Mouse (Mus musculus) v-Abl transformed pro-B cells (cell line): ENCODE results near the gene Nexmif.

Experiments used
- in situ Hi-C, 2 experiments: fragments of 400-800 bp; cut with MboI; formaldehyde crosslinking; loops; one replicate each; pipeline ENCODE4 v1.15.1; 2025; ENCODE audit not compliant: unreplicated experiment in 2 of 2

The Nexmif gene

GRCm38 (mm10) chrX:104200736-104201591 is at the start of gene Nexmif:
Gene Nexmif (minus strand): TSS chrX:104201185.
- in situ Hi-C loops, result no loop called here

GRCm38 (mm10) chrX:104208701-104209100 is 7.7 kb upstream of the Nexmif start:
- in situ Hi-C loops, result no loop called here

- in situ Hi-C loops, result no loop called here
Measured at GRCm38 (mm10) chrX:104201592-104202139, 681 bp upstream of the Nexmif start.

GRCm38 (mm10) chrX:104200388-104200735 is 623 bp downstream of the Nexmif start:
- in situ Hi-C loops, result no loop called here

- in situ Hi-C loops, result loop anchor here in 1 of 2 experiments (25.0 kb wide), 2 partner anchors 213 to 363 kb away; partner anchors contain the start of gene Abcb7
Measured at GRCm38 (mm10) chrX:104199611-104200387, 1.2 kb downstream of the Nexmif start.

GRCm38 (mm10) chrX:104199070-104199469 is 1.9 kb downstream of the Nexmif start:
- in situ Hi-C loops, result loop anchor here in 1 of 2 experiments (25.0 kb wide), 2 partner anchors 213 to 363 kb away; partner anchors contain the start of gene Abcb7

- in situ Hi-C loops, result loop anchor here in 1 of 2 experiments (25.0 kb wide), 2 partner anchors 216 to 366 kb away; partner anchors contain the start of gene Abcb7
Measured at GRCm38 (mm10) chrX:104196561-104196960, 4.4 kb downstream of the Nexmif start.

GRCm38 (mm10) chrX:104179257-104179656 is 21.7 kb downstream of the Nexmif start:
- in situ Hi-C loops, result loop anchor here (5.0 to 25.0 kb wide), 3 partner anchors 233 to 828 kb away; partner anchors contain the start of gene Abcb7 (in 1 of the 2)

GRCm38 (mm10) chrX:104150072-104150471 is 50.9 kb downstream of the Nexmif start:
- in situ Hi-C loops, result no loop called here

- in situ Hi-C loops, result loop anchor here in 1 of 2 experiments (10.0 kb wide), 1 partner anchor 990 kb away; no protein-coding TSS in a partner anchor
Measured at GRCm38 (mm10) chrX:104115266-104115665, 85.7 kb downstream of the Nexmif start.

GRCm38 (mm10) chrX:104114596-104114995 is 86.4 kb downstream of the Nexmif start:
- in situ Hi-C loops, result loop anchor here in 1 of 2 experiments (5.0 to 10.0 kb wide), 2 partner anchors 923 to 990 kb away; no protein-coding TSS in a partner anchor

GRCm38 (mm10) chrX:104054848-104055247 is 146.1 kb downstream of the Nexmif start:
- in situ Hi-C loops, result no loop called here

- in situ Hi-C loops, result no loop called here
Measured at GRCm38 (mm10) chrX:104040276-104040675, 160.7 kb downstream of the Nexmif start.

- in situ Hi-C loops, result no loop called here
Measured at GRCm38 (mm10) chrX:104033843-104034242, 167.1 kb downstream of the Nexmif start.

- in situ Hi-C loops, result no loop called here
Measured at GRCm38 (mm10) chrX:104032756-104033155, 168.2 kb downstream of the Nexmif start.
